23 mouse cellular contexts compared by ENCODE assay signal in genomic region chr7:145264202-145264601, GRCm38 (mm10). TPM values are rescaled to one million over a fixed set of nuclear protein-coding genes. Genes with fewer than 3 reads are reported as not detected.
"Had no signal": no experiment of that assay in that cellular context is flagged by ENCODE, and none has a peak within 500 bp of the region (broad histone marks: within the 10 kb centered on the region; RNA-seq: fewer than 3 reads in every experiment).

No protein-coding gene starts in this region.

- H3K27ac ChIP-seq: limb, embryonic 13.5 days; liver, embryonic 15.5 days; lung, embryonic 15.5 days; midbrain, embryonic 15.5 days; neural tube, embryonic 12.5 days had no signal

- H3K9ac ChIP-seq: limb, embryonic 13.5 days; liver, embryonic 15.5 days; lung, embryonic 15.5 days; midbrain, embryonic 15.5 days; neural tube, embryonic 12.5 days had no signal

- H3K27me3 ChIP-seq: limb, embryonic 13.5 days; liver, embryonic 15.5 days; lung, embryonic 15.5 days; midbrain, embryonic 15.5 days; neural tube, embryonic 12.5 days had no signal

- H3K36me3 ChIP-seq: midbrain, embryonic 15.5 days had no signal

- DNase-seq: kidney, adult 18-20 months; kidney, postnatal 10 days; left cerebral cortex, postnatal 4 days; retina, postnatal 1 day; right cerebral cortex, postnatal 4 days; spleen, adult 18-20 months; thymus, adult 18-20 months; thymus, postnatal 14 days had no signal

- ATAC-seq: midbrain, embryonic 15.5 days had no signal

- H3K4me3 ChIP-seq: limb, embryonic 13.5 days; liver, embryonic 15.5 days; lung, embryonic 15.5 days; midbrain, embryonic 15.5 days; neural tube, embryonic 12.5 days had no signal

- H3K4me1 ChIP-seq: limb, embryonic 13.5 days; lung, embryonic 15.5 days; midbrain, embryonic 15.5 days; neural tube, embryonic 12.5 days had no signal

- H3K4me2 ChIP-seq: limb, embryonic 13.5 days; liver, embryonic 15.5 days; lung, embryonic 15.5 days; midbrain, embryonic 11.5 days; midbrain, embryonic 15.5 days; neural tube, embryonic 12.5 days had no signal

- H3K9me3 ChIP-seq: limb, embryonic 13.5 days; liver, embryonic 15.5 days; lung, embryonic 15.5 days; midbrain, embryonic 15.5 days; neural tube, embryonic 12.5 days had no signal

RNA-seq across cellular contexts. Expression of gene Mrgprf, which starts 36.4 kb away (rescaled TPM):
- total RNA-seq: liver, adult 2 months; monocyte, adult 5-6 weeks had no signal

RNA-seq across cellular contexts. Expression of gene Mrgprd, which starts 50.4 kb away (rescaled TPM):
- total RNA-seq: layer of hippocampus, adult 8-10 months; layer of hippocampus, postnatal 14 days; left cerebral cortex, adult 18-20 months; left cerebral cortex, postnatal 10 days; left cerebral cortex, postnatal 4 days; liver, adult 2 months; monocyte, adult 5-6 weeks had no signal
- polyA plus RNA-seq: kidney, embryonic 14.5 days; large intestine, adult 2 months; limb, embryonic 13.5 days; liver, adult 2 months; liver, embryonic 15.5 days; lung, embryonic 15.5 days; midbrain, embryonic 11.5 days; midbrain, embryonic 15.5 days; stomach, embryonic 14.5 days had no signal

RNA-seq across cellular contexts. Expression of gene 1810010D01Rik, which starts 56.3 kb away (rescaled TPM):
- total RNA-seq: layer of hippocampus, postnatal 14 days; left cerebral cortex, postnatal 4 days; liver, adult 2 months; monocyte, adult 5-6 weeks had no signal
- polyA plus RNA-seq: kidney, embryonic 14.5 days; midbrain, embryonic 15.5 days had no signal
